Mouse (Mus musculus): ENCODE results near the gene Calm1. TPM values are rescaled to one million over a fixed set of nuclear protein-coding genes. Genes with fewer than 3 reads are reported as not detected.

The Calm1 gene
- polyA plus RNA-seq (2014; fragmentation: Nextera tagmentation; extraction: Ambion mirVana), result 749 and 783 TPM in 2 replicates

DNA sequence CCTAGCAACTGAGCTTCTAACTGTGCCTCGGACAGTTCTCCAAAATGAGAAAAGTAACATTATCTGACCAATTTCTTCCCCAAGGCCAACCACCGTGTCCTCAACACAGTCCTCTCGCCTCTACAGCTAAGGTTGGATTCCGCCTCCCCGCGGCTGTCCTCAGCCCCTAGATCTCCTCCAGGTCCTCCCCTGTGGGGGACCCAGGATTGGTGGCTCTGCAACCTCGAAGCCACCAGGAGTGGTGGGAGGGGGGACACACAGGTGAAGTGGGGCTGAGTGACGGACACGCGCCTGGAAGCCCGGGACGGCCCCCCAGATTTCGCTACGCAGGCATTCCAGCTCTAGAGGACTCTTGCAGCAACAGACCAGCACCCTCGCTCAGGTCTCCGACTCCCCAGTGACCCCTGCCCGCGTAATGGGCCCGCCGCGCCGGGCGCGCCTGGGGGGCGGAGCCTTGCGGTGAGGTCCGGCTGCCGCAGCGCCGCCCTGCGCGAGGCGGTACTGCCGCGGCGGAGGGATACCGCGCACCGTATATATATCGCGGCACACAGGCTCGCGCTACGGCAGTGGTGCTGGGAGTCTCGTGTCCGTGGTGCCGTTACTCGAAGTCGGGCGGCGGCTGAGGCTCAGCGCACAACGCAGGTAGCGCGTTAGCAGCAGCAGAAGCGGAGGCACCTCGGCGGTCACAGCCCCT is at the start of gene Calm1:
Gene Calm1 (plus strand): TSS at position 469 of the 694 bp plus-strand sequence.
- H3K9me3 ChIP-seq (ENCODE audit: control insufficient read depth, low read length), result no peaks in the 10 kb centered on the region
- peak within 1 kb of the TSS; percentile 66 to 95 for H3K4me3 ChIP-seq (ENCODE audit: control insufficient read depth in 1 of 2, insufficient read depth in 1 of 2, low read depth in 1 of 2, low read length in 2 of 2)
- H3K9ac ChIP-seq (ENCODE audit: low read length), result peak within 1 kb of the TSS; percentile 96
- 1% methylated on average over 56 of the region's 58 CpGs for WGBS
- peaks cover 2 to 20% of the 10 kb centered on the region in 2 experiments; a peak in 2 of 4 replicates for H3K4me1 ChIP-seq (ENCODE audit: control insufficient read depth in 2 of 2, insufficient read depth in 2 of 2, low read length in 2 of 2)
- H3K4me2 ChIP-seq (ENCODE audit: low read length), result peak within 1 kb of the TSS; percentile 95
- H3K27ac ChIP-seq (replicated peaks in 1 of 2; ENCODE audit: control insufficient read depth in 1 of 2, insufficient read depth in 1 of 2, low read depth in 2 of 2, low read length in 2 of 2), result peak within 1 kb of the TSS; percentile 74 to 87
- ATAC-seq (ENCODE audit: insufficient number of reproducible peaks, insufficient read depth, low FRiP score, low read depth), result peak; percentile 68
- peaks cover 20% of the 10 kb centered on the region for H3K36me3 ChIP-seq (ENCODE audit: control insufficient read depth, insufficient read depth, low read length)
- H3K27me3 ChIP-seq (ENCODE audit: control insufficient read depth, insufficient read depth, low read length), result no peaks in the 10 kb centered on the region

DNA sequence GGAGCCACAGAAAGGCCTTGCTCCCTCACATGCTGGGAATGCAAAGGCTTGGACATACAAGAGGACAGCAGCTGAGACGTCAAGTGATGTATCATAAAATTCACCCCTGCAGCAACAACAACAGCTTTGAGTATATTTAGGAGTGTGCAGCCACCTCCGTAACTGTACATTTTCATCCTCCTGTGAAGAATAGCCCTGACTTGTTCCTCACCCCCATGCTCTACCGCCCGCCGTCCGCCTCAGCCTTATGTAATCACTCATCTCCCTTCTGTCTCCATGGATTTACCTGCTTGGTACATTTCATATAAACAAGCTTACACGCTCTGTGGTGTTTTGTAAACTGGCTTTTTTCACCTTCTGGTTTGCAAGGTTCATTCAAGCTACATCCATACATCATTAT is 46.8 kb upstream of the Calm1 start:
- no peak overlapping the region for H3K27ac ChIP-seq (replicated peaks in 1 of 2; ENCODE audit: control insufficient read depth in 1 of 2, insufficient read depth in 1 of 2, low read depth in 2 of 2, low read length in 2 of 2)
- H3K9ac ChIP-seq (ENCODE audit: low read length), result no peak overlapping the region
- WGBS, result 87% methylated on average over 7 of the region's 7 CpGs
- no peak overlapping the region for H3K4me3 ChIP-seq (ENCODE audit: control insufficient read depth in 1 of 2, insufficient read depth in 1 of 2, low read depth in 1 of 2, low read length in 2 of 2)
- H3K27me3 ChIP-seq (ENCODE audit: control insufficient read depth, insufficient read depth, low read length), result no peaks in the 10 kb centered on the region
- peaks cover 41% of the 10 kb centered on the region for H3K36me3 ChIP-seq (ENCODE audit: control insufficient read depth, insufficient read depth, low read length)
- H3K4me1 ChIP-seq (ENCODE audit: control insufficient read depth in 2 of 2, insufficient read depth in 2 of 2, low read length in 2 of 2), result no peaks in the 10 kb centered on the region
- ATAC-seq (ENCODE audit: insufficient number of reproducible peaks, insufficient read depth, low FRiP score, low read depth), result no peak
- H3K9me3 ChIP-seq (ENCODE audit: control insufficient read depth, low read length), result no peaks in the 10 kb centered on the region
- no peak overlapping the region for H3K4me2 ChIP-seq (ENCODE audit: low read length)

DNA sequence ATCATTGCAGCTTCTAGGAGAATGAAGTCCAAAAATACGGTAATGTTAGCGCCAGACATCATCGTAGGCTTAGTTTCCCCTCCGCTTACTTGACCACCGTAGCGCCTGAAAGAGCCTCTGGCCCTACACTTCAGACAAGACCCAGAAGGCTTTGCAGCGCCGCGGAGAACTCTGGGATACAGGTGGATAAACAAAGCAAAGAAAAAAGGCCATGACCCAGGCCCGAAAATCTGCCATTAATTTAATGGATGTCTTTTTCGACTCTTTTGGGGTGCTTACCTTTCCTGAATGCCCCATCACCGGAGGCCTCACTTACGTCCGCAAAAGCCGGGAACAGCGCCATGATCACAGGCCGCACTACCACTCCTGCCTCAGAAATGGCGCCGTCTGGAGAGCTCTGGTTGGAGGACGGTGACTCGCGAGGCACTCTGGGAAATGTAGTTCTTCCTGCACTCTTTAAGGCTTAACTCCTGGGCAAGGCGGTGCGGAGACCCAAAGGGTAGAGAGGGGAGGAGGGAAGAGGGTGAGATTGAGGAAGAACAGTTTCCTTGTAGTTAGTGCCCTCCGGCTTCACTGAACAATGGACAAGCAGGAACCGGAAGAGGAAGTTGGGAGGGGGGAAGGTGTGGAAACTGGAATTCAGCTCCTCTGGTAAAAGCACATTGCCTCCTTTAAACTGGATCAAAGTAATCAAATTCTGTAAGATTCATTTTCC is 39.8 kb upstream of the Calm1 start, which contains the start of gene Nrde2:
Gene Nrde2 (minus strand): TSS at position 393 of the 715 bp plus-strand sequence.
- H3K9me3 ChIP-seq (ENCODE audit: control insufficient read depth, low read length), result no peaks in the 10 kb centered on the region
- ATAC-seq (ENCODE audit: insufficient number of reproducible peaks, insufficient read depth, low FRiP score, low read depth), result peak; percentile 98
- H3K36me3 ChIP-seq (ENCODE audit: control insufficient read depth, insufficient read depth, low read length), result 0 out of 2 replicates have a peak, but pooled peaks cover 2% of the 10 kb centered on the region
- H3K4me3 ChIP-seq (ENCODE audit: control insufficient read depth in 1 of 2, insufficient read depth in 1 of 2, low read depth in 1 of 2, low read length in 2 of 2), result peak within 1 kb of the TSS; percentile 56 to 60
- WGBS, result under 1% methylated on average over 26 of the region's 26 CpGs
- H3K27me3 ChIP-seq (ENCODE audit: control insufficient read depth, insufficient read depth, low read length), result no peaks in the 10 kb centered on the region
- H3K4me2 ChIP-seq (ENCODE audit: low read length), result peak within 1 kb of the TSS; percentile 74
- peaks cover 2 to 4% of the 10 kb centered on the region in 2 experiments; a peak in 2 of 4 replicates for H3K4me1 ChIP-seq (ENCODE audit: control insufficient read depth in 2 of 2, insufficient read depth in 2 of 2, low read length in 2 of 2)
- peak within 1 kb of the TSS; percentile 55 to 69 for H3K27ac ChIP-seq (replicated peaks in 1 of 2; ENCODE audit: control insufficient read depth in 1 of 2, insufficient read depth in 1 of 2, low read depth in 2 of 2, low read length in 2 of 2)
- H3K9ac ChIP-seq (ENCODE audit: low read length), result peak within 1 kb of the TSS; percentile 82

GRCm38 (mm10) chr12:100164991-100165500 is 34.2 kb upstream of the Calm1 start:
- H3K4me2 ChIP-seq (ENCODE audit: low read length), result no peak overlapping the region
- no peaks in the 10 kb centered on the region for H3K9me3 ChIP-seq (ENCODE audit: control insufficient read depth, low read length)
- 73% methylated on average over 7 of the region's 7 CpGs for WGBS
- no peak for ATAC-seq (ENCODE audit: insufficient number of reproducible peaks, insufficient read depth, low FRiP score, low read depth)
- no peak overlapping the region for H3K4me3 ChIP-seq (ENCODE audit: control insufficient read depth in 1 of 2, insufficient read depth in 1 of 2, low read depth in 1 of 2, low read length in 2 of 2)
- H3K27ac ChIP-seq (replicated peaks in 1 of 2; ENCODE audit: control insufficient read depth in 1 of 2, insufficient read depth in 1 of 2, low read depth in 2 of 2, low read length in 2 of 2), result no peak overlapping the region
- no peaks in the 10 kb centered on the region for H3K27me3 ChIP-seq (ENCODE audit: control insufficient read depth, insufficient read depth, low read length)
- H3K36me3 ChIP-seq (ENCODE audit: control insufficient read depth, insufficient read depth, low read length), result no peaks in the 10 kb centered on the region
- peaks cover 4 to 6% of the 10 kb centered on the region in 2 experiments; a peak in 3 of 4 replicates for H3K4me1 ChIP-seq (ENCODE audit: control insufficient read depth in 2 of 2, insufficient read depth in 2 of 2, low read length in 2 of 2)
- H3K9ac ChIP-seq (ENCODE audit: low read length), result no peak overlapping the region

DNA sequence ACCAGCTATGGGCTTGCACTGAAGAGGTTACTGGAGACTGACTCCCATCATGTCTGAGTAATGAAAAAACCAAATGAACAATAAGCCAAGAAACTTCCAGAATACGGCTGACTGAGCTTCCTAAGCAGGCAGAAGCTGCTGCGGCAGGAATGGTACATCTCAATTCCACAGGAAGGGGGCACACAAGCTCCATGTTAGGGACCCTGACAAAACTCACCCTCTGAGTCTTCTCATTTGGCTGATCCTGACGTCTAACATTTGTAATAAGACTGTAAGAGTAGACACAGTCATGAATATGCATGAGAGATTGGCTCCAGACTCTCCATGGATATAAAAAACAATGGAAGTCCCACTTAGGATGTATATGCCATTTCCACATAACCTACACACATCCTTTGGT is 33.1 kb upstream of the Calm1 start:
- ATAC-seq (ENCODE audit: insufficient number of reproducible peaks, insufficient read depth, low FRiP score, low read depth), result no peak
- H3K4me1 ChIP-seq (ENCODE audit: control insufficient read depth in 2 of 2, insufficient read depth in 2 of 2, low read length in 2 of 2), result peaks cover 4 to 6% of the 10 kb centered on the region in 2 experiments; a peak in 3 of 4 replicates
- H3K36me3 ChIP-seq (ENCODE audit: control insufficient read depth, insufficient read depth, low read length), result no peaks in the 10 kb centered on the region
- H3K4me2 ChIP-seq (ENCODE audit: low read length), result no peak overlapping the region
- 16% methylated on average over 3 of the region's 3 CpGs for WGBS
- no peak overlapping the region for H3K9ac ChIP-seq (ENCODE audit: low read length)
- H3K4me3 ChIP-seq (ENCODE audit: control insufficient read depth in 1 of 2, insufficient read depth in 1 of 2, low read depth in 1 of 2, low read length in 2 of 2), result no peak overlapping the region
- no peaks in the 10 kb centered on the region for H3K27me3 ChIP-seq (ENCODE audit: control insufficient read depth, insufficient read depth, low read length)
- no peaks in the 10 kb centered on the region for H3K9me3 ChIP-seq (ENCODE audit: control insufficient read depth, low read length)
- no peak overlapping the region for H3K27ac ChIP-seq (replicated peaks in 1 of 2; ENCODE audit: control insufficient read depth in 1 of 2, insufficient read depth in 1 of 2, low read depth in 2 of 2, low read length in 2 of 2)

DNA sequence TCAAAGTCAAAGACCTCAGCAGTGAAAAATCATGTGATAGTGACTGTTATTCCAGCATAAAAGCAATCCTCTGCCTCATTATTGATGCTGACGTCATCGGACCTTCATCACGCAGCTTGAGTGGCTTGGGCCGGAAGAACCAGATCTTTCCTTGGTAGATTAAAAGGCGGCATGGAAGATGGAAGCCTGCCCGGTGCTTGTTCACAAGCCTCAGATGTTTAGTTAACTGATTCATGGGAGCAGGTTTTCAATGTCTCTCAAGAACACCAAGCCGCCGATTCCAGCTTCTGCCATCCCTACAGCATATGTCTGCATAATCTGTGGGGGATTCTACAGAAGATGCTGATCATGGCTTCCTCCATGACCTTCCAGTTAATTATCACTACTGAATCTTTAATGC is 32.3 kb upstream of the Calm1 start:
- no peaks in the 10 kb centered on the region for H3K27me3 ChIP-seq (ENCODE audit: control insufficient read depth, insufficient read depth, low read length)
- no peak for ATAC-seq (ENCODE audit: insufficient number of reproducible peaks, insufficient read depth, low FRiP score, low read depth)

DNA sequence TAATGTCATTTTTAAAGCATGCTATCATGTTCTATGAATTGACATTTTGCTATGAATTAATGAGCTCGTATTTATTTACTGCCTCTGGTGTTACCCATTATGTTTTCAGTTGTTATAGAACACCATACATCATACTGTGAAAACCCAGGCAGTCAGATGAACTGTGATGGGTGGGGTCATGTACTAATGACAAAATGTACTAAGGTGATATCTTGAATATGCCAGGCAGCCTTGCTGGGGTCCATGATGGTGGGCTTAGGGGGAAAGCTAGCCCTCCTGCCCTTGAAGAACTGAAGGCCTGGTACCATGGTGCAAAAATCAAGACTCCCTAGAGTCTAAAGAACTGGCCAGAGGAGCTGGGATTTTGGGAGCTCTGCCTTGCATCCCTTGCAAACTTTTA is 31.7 kb upstream of the Calm1 start:
- no peak for ATAC-seq (ENCODE audit: insufficient number of reproducible peaks, insufficient read depth, low FRiP score, low read depth)
- H3K27me3 ChIP-seq (ENCODE audit: control insufficient read depth, insufficient read depth, low read length), result no peaks in the 10 kb centered on the region
- H3K4me1 ChIP-seq (ENCODE audit: control insufficient read depth in 2 of 2, insufficient read depth in 2 of 2, low read length in 2 of 2), result peaks cover 4 to 6% of the 10 kb centered on the region in 2 experiments; a peak in 3 of 4 replicates
- no peaks in the 10 kb centered on the region for H3K36me3 ChIP-seq (ENCODE audit: control insufficient read depth, insufficient read depth, low read length)
- peak overlapping the region; percentile 43 to 62; a peak in 2 of 4 replicates for H3K27ac ChIP-seq (replicated peaks in 1 of 2; ENCODE audit: control insufficient read depth in 1 of 2, insufficient read depth in 1 of 2, low read depth in 2 of 2, low read length in 2 of 2)
- peak overlapping the region; percentile 52; the same call in 1 of the 2 replicates for H3K9ac ChIP-seq (ENCODE audit: low read length)
- peak overlapping the region; percentile 69 for H3K4me2 ChIP-seq (ENCODE audit: low read length)
- 90% methylated on average over 1 of the region's 1 CpGs for WGBS
- H3K4me3 ChIP-seq (ENCODE audit: control insufficient read depth in 1 of 2, insufficient read depth in 1 of 2, low read depth in 1 of 2, low read length in 2 of 2), result no peak overlapping the region; a peak in 1 of 4 replicates
- H3K9me3 ChIP-seq (ENCODE audit: control insufficient read depth, low read length), result no peaks in the 10 kb centered on the region

More for the DNA sequence above, 32.3 kb upstream of the Calm1 start:
- H3K4me1 ChIP-seq (ENCODE audit: control insufficient read depth in 2 of 2, insufficient read depth in 2 of 2, low read length in 2 of 2), result peaks cover 4 to 6% of the 10 kb centered on the region in 2 experiments; a peak in 3 of 4 replicates
- H3K9me3 ChIP-seq (ENCODE audit: control insufficient read depth, low read length), result no peaks in the 10 kb centered on the region
- no peak overlapping the region for H3K4me3 ChIP-seq (ENCODE audit: control insufficient read depth in 1 of 2, insufficient read depth in 1 of 2, low read depth in 1 of 2, low read length in 2 of 2)
- no peak overlapping the region for H3K9ac ChIP-seq (ENCODE audit: low read length)
- H3K27ac ChIP-seq (replicated peaks in 1 of 2; ENCODE audit: control insufficient read depth in 1 of 2, insufficient read depth in 1 of 2, low read depth in 2 of 2, low read length in 2 of 2), result no peak overlapping the region
- 81% methylated on average over 8 of the region's 8 CpGs for WGBS
- no peak overlapping the region for H3K4me2 ChIP-seq (ENCODE audit: low read length)
- H3K36me3 ChIP-seq (ENCODE audit: control insufficient read depth, insufficient read depth, low read length), result no peaks in the 10 kb centered on the region

All from heart, embryonic 14.5 days (tissue).